Comparison of ENCODE assay signal across 13 mouse cellular contexts in the genomic region with DNA sequence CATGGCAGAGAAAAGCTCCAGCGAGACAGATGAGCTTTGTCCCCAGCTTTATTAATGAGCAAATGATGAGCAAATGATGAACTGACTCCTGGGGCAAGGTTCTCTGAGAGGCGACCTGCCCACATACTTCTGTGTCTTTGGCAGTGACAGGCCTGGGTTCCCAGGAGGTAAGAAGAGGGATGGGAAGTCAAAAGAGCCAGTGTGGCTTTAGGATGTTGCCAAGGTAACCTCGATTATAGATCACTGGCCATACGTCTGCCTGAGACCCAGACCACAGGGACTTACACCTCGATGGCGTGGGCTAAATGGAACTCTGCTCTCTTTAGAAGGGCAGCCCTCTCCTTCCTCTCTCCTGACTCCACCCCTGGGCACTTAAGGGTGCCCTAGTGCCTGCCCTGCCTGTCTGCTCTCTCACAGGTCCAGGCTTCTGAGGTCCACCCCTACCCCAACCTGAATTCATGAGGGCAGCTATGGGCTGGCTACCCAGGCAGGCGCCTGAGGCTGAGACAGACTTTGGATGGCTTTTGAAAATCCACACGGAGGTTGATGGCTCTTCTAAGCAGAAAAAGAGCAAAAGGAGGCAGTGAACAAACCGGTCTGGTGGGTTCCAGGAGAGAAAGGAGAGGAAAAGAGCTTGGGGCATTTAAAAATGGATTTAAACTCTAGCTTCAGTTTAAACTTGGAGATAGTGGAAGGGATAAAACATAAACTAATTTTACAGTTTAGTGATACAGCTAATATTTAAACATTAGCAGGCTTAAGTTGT. TPM values are rescaled to one million over a fixed set of nuclear protein-coding genes. Genes with fewer than 3 reads are reported as not detected.
DNase-seq lines count a peak whose midpoint lies in the region; ATAC-seq and TF ChIP-seq lines count a peak whose summit lies in the region.
"Had no signal": no experiment of that assay in that cellular context is flagged by ENCODE, and none has a peak within 500 bp of the region (broad histone marks: within the 10 kb centered on the region; RNA-seq: fewer than 3 reads in every experiment).

No protein-coding gene starts in this region.

- no peak overlapping the region; the same call in 1 of the 2 replicates for H3K27ac ChIP-seq in embryonic facial prominence, embryonic 10.5 days (replicated peaks)
- H3K27ac ChIP-seq in kidney, embryonic 15.5 days, result peak overlapping the region; percentile 67; the same call in 1 of the 2 replicates
- peak overlapping the region; percentile 89 for H3K27ac ChIP-seq in lung, embryonic 16.5 days (ENCODE audit: low read length)
- H3K27ac ChIP-seq: forebrain, embryonic 10.5 days had no signal

- 0 out of 2 replicates have a peak overlapping the region, but pooled peaks have one; percentile 21 for H3K4me3 ChIP-seq in E14TG2a.4 (replicated peaks; ENCODE audit: low read length)
- H3K4me3 ChIP-seq in embryonic facial prominence, embryonic 10.5 days, result no peak overlapping the region
- no peak overlapping the region for H3K4me3 ChIP-seq in kidney, embryonic 15.5 days (replicated peaks)
- H3K4me3 ChIP-seq in lung, embryonic 16.5 days (ENCODE audit: low read length), result no peak overlapping the region
- H3K4me3 ChIP-seq: forebrain, embryonic 10.5 days had no signal

- no peak for TF ChIP-seq CTCF in E14TG2a.4 (conservative IDR thresholded peaks at IDR 0.05; ENCODE audit: low read length)

- no peak overlapping the region for H3K4me2 ChIP-seq in kidney, embryonic 15.5 days
- no peak overlapping the region; the same call in 1 of the 2 replicates for H3K4me2 ChIP-seq in lung, embryonic 16.5 days (ENCODE audit: low read depth, low read length)

- H3K9me3 ChIP-seq in E14TG2a.4 (ENCODE audit: low read length), result no peaks in the 10 kb centered on the region
- H3K9me3 ChIP-seq in embryonic facial prominence, embryonic 10.5 days, result no peaks in the 10 kb centered on the region
- H3K9me3 ChIP-seq in kidney, embryonic 15.5 days (replicated peaks), result no peaks in the 10 kb centered on the region
- H3K9me3 ChIP-seq in lung, embryonic 16.5 days (ENCODE audit: control insufficient read depth, low read length), result no peaks in the 10 kb centered on the region
- H3K9me3 ChIP-seq: forebrain, embryonic 10.5 days had no signal

- peak; percentile 70 for ATAC-seq in kidney, embryonic 15.5 days (replicated peaks; ENCODE audit: low FRiP score)
- peak; percentile 95 for ATAC-seq in lung, embryonic 16.5 days (ENCODE audit: low read depth)
- ATAC-seq: liver, postnatal 0 days had no signal

- 56% methylated on average over 9 of the region's 9 CpGs for WGBS in embryonic facial prominence, embryonic 10.5 days
- WGBS in kidney, embryonic 15.5 days, result 56% methylated on average over 9 of the region's 9 CpGs
- 42% methylated on average over 9 of the region's 9 CpGs for WGBS in lung, embryonic 16.5 days

- no peak overlapping the region for H3K9ac ChIP-seq in kidney, embryonic 15.5 days
- no peak overlapping the region; the same call in 1 of the 2 replicates for H3K9ac ChIP-seq in lung, embryonic 16.5 days (ENCODE audit: low read length)
- H3K9ac ChIP-seq: liver, postnatal 0 days had no signal

- peaks cover 5% of the 10 kb centered on the region for H3K4me1 ChIP-seq in E14TG2a.4 (replicated peaks; ENCODE audit: low read depth, low read length)
- H3K4me1 ChIP-seq in embryonic facial prominence, embryonic 10.5 days, result peaks cover 7% of the 10 kb centered on the region; the same call in 1 of the 2 replicates
- peaks cover 16% of the 10 kb centered on the region for H3K4me1 ChIP-seq in kidney, embryonic 15.5 days
- peaks cover 5% of the 10 kb centered on the region; the same call in 1 of the 2 replicates for H3K4me1 ChIP-seq in lung, embryonic 16.5 days (replicated peaks; ENCODE audit: control insufficient read depth, insufficient read depth, low read length)
- H3K4me1 ChIP-seq: forebrain, embryonic 10.5 days had no signal

- peak; percentile 29 for DNase-seq in embryonic facial prominence, embryonic 10.5 days (ENCODE audit: low spot score)
- no peak for DNase-seq in spleen, adult 18-20 months
- DNase-seq in layer of hippocampus, adult 18-20 months (ENCODE audit: low spot score in 2 of 2), result no peak
- no peak for DNase-seq in cerebellum, adult 8-10 months
- DNase-seq: cerebellum, adult 9-11 months; heart, postnatal 10 days; liver, postnatal 0 days; thymus, postnatal 25 days had no signal

- no peaks in the 10 kb centered on the region for H3K36me3 ChIP-seq in E14TG2a.4 (ENCODE audit: insufficient read depth, low read length)
- no peaks in the 10 kb centered on the region for H3K36me3 ChIP-seq in embryonic facial prominence, embryonic 10.5 days (replicated peaks)
- no peaks in the 10 kb centered on the region for H3K36me3 ChIP-seq in kidney, embryonic 15.5 days
- H3K36me3 ChIP-seq in lung, embryonic 16.5 days (ENCODE audit: control insufficient read depth, insufficient read depth, low read length), result no peaks in the 10 kb centered on the region
- H3K36me3 ChIP-seq: forebrain, embryonic 10.5 days had no signal

- H3K27me3 ChIP-seq in E14TG2a.4 (ENCODE audit: insufficient read depth, low read length), result no peaks in the 10 kb centered on the region
- H3K27me3 ChIP-seq in embryonic facial prominence, embryonic 10.5 days (replicated peaks; ENCODE audit: low read depth, poor library complexity, severe bottlenecking), result no peaks in the 10 kb centered on the region
- no peaks in the 10 kb centered on the region for H3K27me3 ChIP-seq in kidney, embryonic 15.5 days
- H3K27me3 ChIP-seq in lung, embryonic 16.5 days (ENCODE audit: control insufficient read depth, insufficient read depth, low read depth, low read length), result no peaks in the 10 kb centered on the region

RNA-seq across cellular contexts. Expression of gene Vtcn1, which starts 31.0 kb away (rescaled TPM):
- polyA plus RNA-seq in embryonic facial prominence, embryonic 10.5 days (2016; fragmentation: Nextera tagmentation; extraction: Ambion mirVana), result not detected in 2 replicates
- polyA plus RNA-seq in kidney, embryonic 15.5 days (2015; fragmentation: Nextera tagmentation; extraction: Ambion mirVana), result 0.25 and 0.32 TPM in 2 replicates
- polyA plus RNA-seq in lung, embryonic 16.5 days (2015; fragmentation: Nextera tagmentation; extraction: Ambion mirVana), result 0.44 and 0.59 TPM in 2 replicates
- not detected for total RNA-seq in layer of hippocampus, adult 18-20 months (2021)
- polyA plus RNA-seq: forebrain, embryonic 10.5 days; small intestine, adult 2 months had no signal
